Mouse (Mus musculus) kidney, adult 2 months (tissue): ENCODE results near the gene Eri3. TPM values are rescaled to one million over a fixed set of nuclear protein-coding genes. Genes with fewer than 3 reads are reported as not detected.

Experiments used
- DNase-seq: peaks from one replicate; pipeline ENCODE4 v3.0.0; 2021
- H3K27ac ChIP-seq: fragments of 200-500 bp; 2 replicates; pipeline ENCODE4 v1.5.1; 2012; ENCODE audit warnings: low read depth, low read length, control low read depth, inconsistent platforms; ENCODE audit not compliant: insufficient read depth
- H3K27me3 ChIP-seq: fragments of 200-500 bp; replicated peaks from 2 replicates; pipeline ENCODE4 v1.6.1; 2012; ENCODE audit warnings: mild to moderate bottlenecking, moderate library complexity, low read length, inconsistent platforms; ENCODE audit not compliant: control insufficient read depth, insufficient read depth
- H3K36me3 ChIP-seq: fragments of 200-500 bp; 2 replicates; pipeline ENCODE4 v1.6.1; 2012; ENCODE audit warnings: mild to moderate bottlenecking, moderate library complexity, low read length, inconsistent platforms; ENCODE audit not compliant: control insufficient read depth, insufficient read depth
- H3K4me1 ChIP-seq: fragments of 200-500 bp; 2 replicates; pipeline ENCODE4 v1.6.1; 2011; ENCODE audit warnings: low read length; ENCODE audit not compliant: control insufficient read depth, insufficient read depth
- H3K4me3 ChIP-seq: fragments of 200-500 bp; 2 replicates; pipeline ENCODE4 v1.5.1; 2011; ENCODE audit warnings: mild to moderate bottlenecking, low read depth, low read length, control low read depth; ENCODE audit not compliant: insufficient read depth
- CTCF ChIP-seq: fragments of 200-500 bp; conservative IDR thresholded peaks from 2 replicates; pipeline ENCODE4 v1.5.1; 2011; ENCODE audit warnings: low read depth, mild to moderate bottlenecking, control low read depth, low read length, moderate library complexity, mixed read lengths; ENCODE audit not compliant: insufficient read depth, insufficient read length
- POLR2A ChIP-seq: fragments of 200-500 bp; IDR thresholded peaks from one replicate; pipeline ENCODE4 v1.6.1; 2011; ENCODE audit warnings: low read depth, low read length, control low read depth
- whole genome bisulfite sequencing: fragments of 180-500 bp; shearing (Covaris S2); methylation state at CpG from one replicate; pipeline ENCODE4 v1.1.7; 2018; 5-methylcytosine and 5-hydroxymethylcytosine counted together
- polyA plus RNA-seq: library from polyadenylated mRNA; depleted of rRNA; stranded (reverse); fragments of >200 nt; gene quantifications from 2 replicates; pipeline ENCODE4 v1.2.3, GENCODE M21; 2012; rRNA removed

Eri3 gene
- polyA plus RNA-seq, 1 experiment = 73.0 TPM

GRCm38 (mm10) chr4:117705361-117705760 is 155.2 kb downstream of the Eri3 start:
- no peak overlapping the region for H3K4me3 ChIP-seq
- H3K27me3 ChIP-seq = no peaks in the 10 kb centered on the region
- no peaks in the 10 kb centered on the region for H3K36me3 ChIP-seq
- H3K4me1 ChIP-seq = no peaks in the 10 kb centered on the region
- TF ChIP-seq POLR2A = no peak
- TF ChIP-seq CTCF = peak; percentile 38
- peak; percentile 33 for DNase-seq
- no peak overlapping the region for H3K27ac ChIP-seq
- 5% methylated on average over 7 of the region's 7 CpGs for WGBS

DNA sequence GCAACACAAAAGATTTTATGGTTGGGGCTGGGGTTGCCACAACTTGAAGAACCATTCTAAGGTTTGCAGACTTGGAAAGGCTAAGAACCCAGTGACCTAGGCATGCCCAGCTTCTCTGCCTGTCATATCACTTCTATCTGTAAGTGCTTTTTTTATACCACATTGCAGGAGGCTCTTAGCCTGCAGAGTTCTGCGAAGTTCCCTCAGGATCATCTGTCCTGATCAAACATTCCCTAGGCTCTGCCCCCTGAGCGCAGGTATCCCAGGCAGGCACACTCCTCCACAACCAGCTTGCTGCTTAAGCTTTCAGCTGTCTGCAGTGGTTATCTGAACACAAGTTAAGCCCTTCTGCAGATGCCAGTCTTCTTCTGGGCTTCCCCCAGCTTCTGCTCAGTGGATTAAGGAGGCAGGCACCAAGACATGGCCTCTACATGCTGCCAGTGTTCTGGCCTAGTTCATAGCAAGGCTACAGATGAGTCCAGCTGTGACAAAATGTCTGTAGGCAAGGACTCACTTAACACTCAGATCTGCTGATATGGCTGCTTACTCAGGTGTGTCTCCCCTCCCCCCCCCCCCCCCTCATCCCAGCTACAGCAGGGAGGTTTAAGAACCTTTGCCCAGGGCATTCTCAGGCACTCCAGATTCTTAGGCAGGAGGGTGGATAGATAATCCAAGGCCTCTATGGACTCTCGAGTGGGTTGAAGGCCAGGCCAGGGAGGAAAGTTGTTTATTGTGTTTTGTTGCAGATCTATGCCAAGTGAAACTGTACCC is 158.8 kb downstream of the Eri3 start:
- Histone ChIP-seq H3K36me3 (no peaks in the 10 kb centered on the region), H3K4me3 (no peak overlapping the region), H3K27me3 (no peaks in the 10 kb centered on the region), H3K27ac (no peak overlapping the region), H3K4me1 (no peaks in the 10 kb centered on the region)
- DNase-seq = peak; percentile 8
- WGBS = 48% methylated on average over 3 of the region's 3 CpGs
- TF ChIP-seq POLR2A (no peak), CTCF (no peak)

GRCm38 (mm10) chr4:117712314-117712713 is 162.1 kb downstream of the Eri3 start:
- WGBS = 84% methylated on average over 3 of the region's 3 CpGs
- H3K27me3 ChIP-seq = no peaks in the 10 kb centered on the region

GRCm38 (mm10) chr4:117713303-117714098 is 163.3 kb downstream of the Eri3 start:
- Histone ChIP-seq H3K4me3 (no peak overlapping the region), H3K27me3 (no peaks in the 10 kb centered on the region), H3K27ac (no peak overlapping the region), H3K36me3 (no peaks in the 10 kb centered on the region), H3K4me1 (no peaks in the 10 kb centered on the region)
- TF ChIP-seq CTCF = no peak
- no peak for TF ChIP-seq POLR2A
- 84% methylated on average over 6 of the region's 6 CpGs for WGBS
- DNase-seq = no peak

More at GRCm38 (mm10) chr4:117712314-117712713, 162.1 kb downstream of the Eri3 start:
- TF ChIP-seq POLR2A (no peak), CTCF (no peak)
- H3K4me3 ChIP-seq = no peak overlapping the region
- no peaks in the 10 kb centered on the region for H3K4me1 ChIP-seq
- no peaks in the 10 kb centered on the region for H3K36me3 ChIP-seq
- DNase-seq = no peak
- no peak overlapping the region for H3K27ac ChIP-seq

Other genes starting within 250 kb of the Eri3 start
- 69.9 and 70.7 TPM in 2 replicates for gene Rnf220, start 53.3 kb upstream of the Eri3 start, polyA plus RNA-seq
- gene Dmap1, start 131.9 kb downstream of the Eri3 start, polyA plus RNA-seq = 14.8 and 17.0 TPM in 2 replicates
- gene Gm12845, start 174.0 kb downstream of the Eri3 start, polyA plus RNA-seq = not detected in 2 replicates
- gene Klf17, start 215.3 kb downstream of the Eri3 start, polyA plus RNA-seq = not detected in 2 replicates